Mouse (Mus musculus): ENCODE results near the gene Nfatc2ip. TPM values are rescaled to one million over a fixed set of nuclear protein-coding genes. Genes with fewer than 3 reads are reported as not detected.
A peak's percentile ranks its signal among the peaks of the same experiment; 100 is the strongest.

Nfatc2ip gene
- polyA plus RNA-seq, 2 experiments: 3.0 to 7.1 TPM

- 82% methylated on average over 9 of the region's 9 CpGs for WGBS (ENCODE audit: insufficient replicate concordance)
- no peak for DNase-seq (ENCODE audit: low read depth in 3 of 3, low spot score in 3 of 3)
- Histone ChIP-seq H3K27me3 (ENCODE audit: control insufficient read depth, insufficient read depth, low read length) (no peaks in the 10 kb centered on the region), H3K4me3 (ENCODE audit: insufficient read depth in 1 of 2, low read depth in 2 of 2, low read length in 2 of 2) (no peak overlapping the region), H3K4me1 (replicated peaks; ENCODE audit: control insufficient read depth in 2 of 2, insufficient read depth in 2 of 2, low read length in 1 of 2) (peaks cover 26 to 44% of the 10 kb centered on the region in 2 experiments), H3K9ac (replicated peaks) (no peak overlapping the region), H3K27ac (no peak overlapping the region), H3K4me2 (ENCODE audit: low read depth) (no peak overlapping the region), H3K36me3 (replicated peaks; ENCODE audit: control insufficient read depth, insufficient read depth, low read depth) (no peaks in the 10 kb centered on the region), H3K9me3 (ENCODE audit: control insufficient read depth, low read length) (no peaks in the 10 kb centered on the region)
- no peak for ATAC-seq (ENCODE audit: insufficient read depth)
- TF ChIP-seq EP300 (IDR thresholded peaks at IDR 0.05; ENCODE audit: low read depth): no peak
- TF ChIP-seq CTCF (IDR thresholded peaks at IDR 0.05; ENCODE audit: low read depth): no peak
Observed at GRCm38 (mm10) chr7:126358413-126358812, 38.1 kb downstream of the Nfatc2ip start.

DNA sequence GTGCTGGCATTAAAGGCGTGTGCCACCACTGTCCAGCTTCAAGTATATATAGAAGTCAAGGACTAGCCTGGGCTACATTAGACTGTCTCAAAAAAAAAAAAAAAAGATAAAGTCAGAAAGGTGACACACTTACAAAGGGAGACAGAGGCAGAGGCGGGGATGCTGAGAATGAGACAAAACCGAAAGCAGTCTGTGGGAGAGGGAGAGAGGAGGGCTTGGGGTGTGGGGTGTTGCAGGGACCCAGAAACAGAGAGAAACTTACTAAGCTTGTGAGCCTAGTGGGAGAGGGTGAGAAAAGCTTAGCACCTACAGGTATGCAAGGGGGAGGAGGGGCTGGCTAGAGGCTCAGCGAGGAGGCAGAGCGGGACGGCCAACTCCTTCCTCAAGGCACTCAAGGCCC is 38.7 kb downstream of the Nfatc2ip start:
- no peak for ATAC-seq (ENCODE audit: insufficient read depth)
- 73% methylated on average over 6 of the region's 6 CpGs for WGBS (ENCODE audit: insufficient replicate concordance)
- Histone ChIP-seq H3K9ac (replicated peaks) (no peak overlapping the region), H3K4me1 (replicated peaks; ENCODE audit: control insufficient read depth in 2 of 2, insufficient read depth in 2 of 2, low read length in 1 of 2) (peaks cover 26 to 43% of the 10 kb centered on the region in 2 experiments), H3K4me2 (ENCODE audit: low read depth) (no peak overlapping the region), H3K9me3 (ENCODE audit: control insufficient read depth, low read length) (no peaks in the 10 kb centered on the region), H3K4me3 (ENCODE audit: insufficient read depth in 1 of 2, low read depth in 2 of 2, low read length in 2 of 2) (no peak overlapping the region), H3K27ac (no peak overlapping the region), H3K36me3 (replicated peaks; ENCODE audit: control insufficient read depth, insufficient read depth, low read depth) (no peaks in the 10 kb centered on the region), H3K27me3 (ENCODE audit: control insufficient read depth, insufficient read depth, low read length) (no peaks in the 10 kb centered on the region)
- DNase-seq (ENCODE audit: low read depth in 3 of 3, low spot score in 3 of 3): no peak
- no peak for TF ChIP-seq CTCF (IDR thresholded peaks at IDR 0.05; ENCODE audit: low read depth)
- TF ChIP-seq EP300 (IDR thresholded peaks at IDR 0.05; ENCODE audit: low read depth): no peak

DNA sequence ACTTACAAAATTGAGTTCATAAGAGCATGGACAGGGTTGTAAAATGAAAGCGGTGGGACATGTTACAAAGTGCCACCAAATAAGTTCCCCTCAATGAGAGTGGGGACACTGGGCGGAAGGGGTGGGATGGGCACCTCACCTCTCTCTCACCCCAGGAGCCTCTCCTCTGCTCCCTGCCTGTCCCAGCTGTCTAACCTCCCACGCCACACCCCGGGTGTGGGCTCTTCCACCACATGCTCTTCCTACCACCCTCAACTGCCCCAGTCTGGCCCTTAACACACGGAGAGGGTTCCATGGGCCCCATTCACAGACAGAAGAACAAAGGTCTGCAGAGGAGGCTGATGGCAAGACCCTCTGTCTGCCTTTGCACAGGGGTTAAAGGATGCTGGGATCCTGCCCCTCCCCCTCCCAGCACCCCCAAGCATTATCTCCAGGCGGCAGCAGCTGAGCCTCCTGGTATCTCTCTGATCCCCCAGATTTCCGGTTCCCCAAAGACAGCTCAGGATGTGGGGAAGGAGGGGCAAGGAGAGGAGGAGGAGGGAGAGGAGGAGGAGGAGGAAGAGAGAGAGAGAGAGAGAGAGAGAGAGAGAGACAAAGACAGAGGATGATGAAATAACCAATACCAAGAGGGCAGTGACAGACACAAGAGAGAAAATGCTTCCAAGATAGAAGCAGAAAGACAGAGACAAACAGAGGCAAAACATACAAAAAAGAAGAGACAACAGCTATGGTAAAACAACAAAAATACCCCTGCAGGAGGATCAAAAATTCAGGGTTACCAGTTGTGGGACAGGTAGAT is 39.5 kb downstream of the Nfatc2ip start:
- H3K9me3 ChIP-seq (ENCODE audit: control insufficient read depth, low read length): no peaks in the 10 kb centered on the region
- peak overlapping the region; percentile 63 for H3K27ac ChIP-seq
- no peaks in the 10 kb centered on the region for H3K36me3 ChIP-seq (replicated peaks; ENCODE audit: control insufficient read depth, insufficient read depth, low read depth)
- no peak overlapping the region; the same call in 1 of the 2 replicates for H3K9ac ChIP-seq (replicated peaks)
- no peaks in the 10 kb centered on the region for H3K27me3 ChIP-seq (ENCODE audit: control insufficient read depth, insufficient read depth, low read length)
- TF ChIP-seq CTCF (IDR thresholded peaks at IDR 0.05; ENCODE audit: low read depth) (no peak), EP300 (IDR thresholded peaks at IDR 0.05; ENCODE audit: low read depth) (peak; percentile 77)
- ATAC-seq (ENCODE audit: insufficient read depth): peak; percentile 89
- no peak overlapping the region for H3K4me3 ChIP-seq (ENCODE audit: insufficient read depth in 1 of 2, low read depth in 2 of 2, low read length in 2 of 2)
- H3K4me2 ChIP-seq (ENCODE audit: low read depth): peak overlapping the region; percentile 63
- WGBS (ENCODE audit: insufficient replicate concordance): 9% methylated on average over 7 of the region's 7 CpGs
- peaks cover 26 to 40% of the 10 kb centered on the region in 2 experiments for H3K4me1 ChIP-seq (replicated peaks; ENCODE audit: control insufficient read depth in 2 of 2, insufficient read depth in 2 of 2, low read length in 1 of 2)
- peak; percentile 61 to 65 (median 63) for DNase-seq (ENCODE audit: low read depth in 3 of 3, low spot score in 3 of 3)

- Histone ChIP-seq H3K9ac (replicated peaks) (no peak overlapping the region), H3K36me3 (replicated peaks; ENCODE audit: control insufficient read depth, insufficient read depth, low read depth) (no peaks in the 10 kb centered on the region), H3K4me1 (replicated peaks; ENCODE audit: control insufficient read depth in 2 of 2, insufficient read depth in 2 of 2, low read length in 1 of 2) (peaks cover 26 to 40% of the 10 kb centered on the region in 2 experiments), H3K4me2 (ENCODE audit: low read depth) (no peak overlapping the region; the same call in 1 of the 2 replicates), H3K9me3 (ENCODE audit: control insufficient read depth, low read length) (no peaks in the 10 kb centered on the region), H3K27me3 (ENCODE audit: control insufficient read depth, insufficient read depth, low read length) (no peaks in the 10 kb centered on the region), H3K4me3 (ENCODE audit: insufficient read depth in 1 of 2, low read depth in 2 of 2, low read length in 2 of 2) (no peak overlapping the region), H3K27ac (peak overlapping the region; percentile 63; the same call in 1 of the 2 replicates)
- TF ChIP-seq CTCF (IDR thresholded peaks at IDR 0.05; ENCODE audit: low read depth) (no peak), EP300 (IDR thresholded peaks at IDR 0.05; ENCODE audit: low read depth) (no peak)
- ATAC-seq (ENCODE audit: insufficient read depth): no peak
- 45% methylated on average over 5 of the region's 5 CpGs for WGBS (ENCODE audit: insufficient replicate concordance)
- no peak for DNase-seq (ENCODE audit: low read depth in 3 of 3, low spot score in 3 of 3)
Observed at GRCm38 (mm10) chr7:126355847-126356597, 40.5 kb downstream of the Nfatc2ip start.

Measured in liver, embryonic 14.5 days (tissue).